Mouse (Mus musculus) right cerebral cortex, postnatal 10 days (tissue): ENCODE data around the gene Gpnmb.

Experiments used
- DNase-seq, 2 experiments: peaks; one replicate each; pipeline ENCODE4 v3.0.0; 2021; ENCODE audit warnings: low spot score in 2 of 2

The Gpnmb gene

DNA sequence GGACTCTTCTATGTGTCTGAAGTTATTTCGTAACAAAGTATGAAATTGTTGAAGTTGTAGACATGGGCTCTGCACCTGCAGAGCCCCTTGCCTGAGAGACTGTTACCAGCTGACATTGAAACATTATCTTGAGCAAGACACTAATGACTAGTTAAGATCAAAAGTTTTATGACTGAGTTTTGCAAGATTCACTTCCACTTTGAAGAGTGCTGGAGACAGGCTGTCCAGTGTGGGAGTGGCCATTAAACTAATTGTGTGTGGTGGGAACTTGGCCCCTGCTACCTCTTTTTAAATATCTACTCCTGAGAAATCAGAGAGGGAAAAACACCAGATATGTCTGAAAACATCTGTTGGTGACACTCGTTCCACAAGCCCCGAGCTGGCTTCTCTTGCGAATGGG lies 5.1 kb upstream of the Gpnmb start:
- no peak for DNase-seq

DNA sequence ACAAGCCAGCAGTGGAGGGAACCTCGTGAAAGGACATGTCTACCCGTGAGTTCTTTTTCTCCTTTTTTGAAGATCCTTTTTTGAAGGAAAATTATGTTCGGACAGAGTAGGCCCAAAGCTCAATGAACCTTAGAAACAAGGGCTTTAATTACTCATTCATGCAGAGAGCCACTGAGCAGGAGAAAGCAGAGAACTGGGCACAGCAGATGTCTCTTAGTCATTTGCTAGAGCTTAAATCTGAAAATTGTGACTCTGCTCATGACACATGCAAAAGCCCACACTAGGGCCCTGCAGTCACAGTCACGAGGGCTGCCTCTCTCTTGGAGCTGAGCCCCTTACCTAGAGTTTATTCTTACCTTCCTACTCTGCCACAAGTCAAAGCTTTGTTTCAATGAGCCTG lies 3.6 kb upstream of the Gpnmb start:
- no peak for DNase-seq

DNA sequence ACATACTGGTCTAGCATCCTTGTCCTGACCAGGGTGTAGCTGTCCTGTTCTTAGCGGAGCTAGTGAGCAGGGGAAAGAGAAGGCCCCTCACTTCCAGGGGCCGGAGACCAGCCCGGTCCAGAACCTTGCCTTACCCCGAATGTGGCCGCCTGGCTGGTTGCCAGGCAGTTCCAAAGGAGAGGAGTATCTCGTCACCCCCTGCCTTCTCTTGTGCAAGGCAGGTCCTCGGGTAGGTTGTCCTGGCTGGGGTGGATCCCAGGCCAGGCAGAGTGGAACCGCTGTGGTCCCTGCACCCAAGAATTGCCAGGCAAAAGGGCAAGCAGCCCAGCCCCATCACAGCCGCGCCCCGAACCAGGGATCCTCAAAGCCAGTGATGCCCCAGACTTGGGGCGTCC lies 919 bp downstream of the Gpnmb start:
- no peak for DNase-seq

DNA sequence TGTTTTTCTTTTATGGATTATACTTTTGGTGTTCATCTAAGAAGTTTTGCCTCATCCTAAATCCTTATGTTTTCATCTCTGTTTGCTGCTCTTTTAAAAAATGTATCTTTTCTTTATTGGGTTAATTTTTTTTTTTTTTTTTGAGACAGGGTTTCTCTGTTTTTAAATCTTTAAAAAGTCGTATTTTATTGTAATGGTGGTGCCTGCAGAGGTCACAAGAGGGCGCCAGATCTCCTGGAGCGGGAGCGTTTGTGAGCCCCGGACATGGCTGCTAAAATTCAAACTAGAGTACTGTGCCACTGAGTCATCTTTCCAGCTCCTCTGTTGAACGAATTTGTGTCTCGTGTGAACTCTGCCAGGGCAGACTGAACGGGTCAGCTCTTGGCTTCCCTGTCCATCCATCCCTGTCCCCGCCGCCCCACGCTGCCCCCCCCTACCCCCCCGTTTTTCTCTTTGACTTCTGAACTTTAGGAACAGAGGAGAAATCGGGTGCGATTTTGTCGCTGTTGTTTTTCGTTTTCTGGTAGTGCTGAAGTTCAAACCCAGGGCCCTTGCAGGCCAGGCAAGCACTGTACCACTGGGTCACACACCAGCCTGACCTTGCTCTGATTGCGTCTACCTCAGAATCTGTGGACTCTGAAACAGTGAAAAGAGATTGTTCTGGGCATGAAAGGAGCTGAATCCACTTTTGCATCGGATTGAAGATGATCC lies 3.3 kb downstream of the Gpnmb start:
- DNase-seq = peak; percentile 79 to 80

DNA sequence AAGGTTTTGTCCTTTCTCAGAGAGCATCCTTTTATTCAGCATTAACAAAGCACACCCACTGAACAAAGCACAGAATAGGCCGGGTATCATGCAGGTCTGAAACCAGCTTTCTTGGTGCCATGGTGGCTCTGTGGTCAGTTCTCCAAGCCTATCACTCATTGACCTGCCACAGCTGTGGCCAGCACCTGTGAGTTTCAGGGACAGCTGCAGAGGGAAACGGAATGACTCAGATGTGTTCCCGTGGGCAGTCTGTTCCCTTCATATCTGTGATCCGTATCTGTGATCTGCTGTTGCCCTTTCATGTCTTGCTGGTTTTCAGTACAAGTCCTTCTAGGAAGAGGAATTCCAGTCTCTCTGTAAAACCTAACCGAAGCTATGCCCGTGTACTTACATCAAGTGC lies 10.2 kb downstream of the Gpnmb start:
- no peak for DNase-seq

DNA sequence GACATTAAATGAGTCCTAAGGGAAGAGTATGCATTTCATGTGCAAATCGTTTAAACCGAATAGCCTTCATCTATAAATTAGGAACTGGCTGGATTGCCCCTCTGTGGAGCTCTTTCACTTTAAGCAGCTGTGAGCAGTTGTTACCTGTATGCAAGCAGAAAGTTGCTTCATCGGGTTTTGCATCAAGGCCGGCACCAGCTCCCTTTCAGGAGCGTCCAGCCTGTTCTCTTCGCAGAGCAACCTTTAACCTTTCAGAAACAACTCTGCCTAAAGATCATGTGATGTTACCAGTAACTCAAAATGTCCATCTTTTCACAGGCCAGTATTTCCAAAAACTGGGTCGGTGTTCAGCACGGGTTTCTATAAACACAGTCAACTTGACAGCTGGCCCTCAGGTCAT lies 10.6 kb downstream of the Gpnmb start:
- no peak for DNase-seq

DNA sequence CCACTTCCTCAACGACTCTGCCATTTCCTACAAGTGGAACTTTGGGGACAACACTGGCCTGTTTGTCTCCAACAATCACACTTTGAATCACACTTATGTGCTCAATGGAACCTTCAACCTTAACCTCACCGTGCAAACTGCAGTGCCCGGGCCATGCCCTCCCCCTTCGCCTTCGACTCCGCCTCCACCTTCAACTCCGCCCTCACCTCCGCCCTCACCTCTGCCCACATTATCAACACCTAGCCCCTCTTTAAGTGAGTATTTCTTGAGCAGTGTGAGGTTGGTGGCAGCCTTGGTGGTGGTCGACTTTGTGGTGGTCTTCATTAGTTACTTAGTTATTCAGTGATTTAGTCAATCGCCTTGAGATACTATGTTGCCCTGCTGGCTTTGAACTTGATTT lies 11.5 kb downstream of the Gpnmb start:
- DNase-seq = no peak

DNA sequence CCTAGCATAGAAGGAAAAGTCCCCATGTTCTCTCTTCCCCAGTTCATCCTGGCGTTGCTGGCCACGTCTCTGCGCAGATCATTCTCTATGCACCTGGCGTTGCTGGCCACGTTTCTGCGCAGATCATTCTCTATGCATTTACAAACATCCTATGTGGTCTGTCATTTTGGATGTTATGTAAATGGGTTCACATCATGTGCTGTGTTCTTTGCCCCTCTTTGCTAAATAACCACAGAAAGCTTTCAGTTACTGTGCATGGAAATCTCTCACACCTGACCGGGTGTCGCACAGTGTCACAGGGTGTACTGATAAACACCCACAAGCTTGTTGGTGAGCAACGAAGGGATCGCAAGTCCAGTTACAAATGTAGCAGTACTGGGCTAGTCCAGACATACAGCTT lies 12.0 kb downstream of the Gpnmb start:
- no peak for DNase-seq

DNA sequence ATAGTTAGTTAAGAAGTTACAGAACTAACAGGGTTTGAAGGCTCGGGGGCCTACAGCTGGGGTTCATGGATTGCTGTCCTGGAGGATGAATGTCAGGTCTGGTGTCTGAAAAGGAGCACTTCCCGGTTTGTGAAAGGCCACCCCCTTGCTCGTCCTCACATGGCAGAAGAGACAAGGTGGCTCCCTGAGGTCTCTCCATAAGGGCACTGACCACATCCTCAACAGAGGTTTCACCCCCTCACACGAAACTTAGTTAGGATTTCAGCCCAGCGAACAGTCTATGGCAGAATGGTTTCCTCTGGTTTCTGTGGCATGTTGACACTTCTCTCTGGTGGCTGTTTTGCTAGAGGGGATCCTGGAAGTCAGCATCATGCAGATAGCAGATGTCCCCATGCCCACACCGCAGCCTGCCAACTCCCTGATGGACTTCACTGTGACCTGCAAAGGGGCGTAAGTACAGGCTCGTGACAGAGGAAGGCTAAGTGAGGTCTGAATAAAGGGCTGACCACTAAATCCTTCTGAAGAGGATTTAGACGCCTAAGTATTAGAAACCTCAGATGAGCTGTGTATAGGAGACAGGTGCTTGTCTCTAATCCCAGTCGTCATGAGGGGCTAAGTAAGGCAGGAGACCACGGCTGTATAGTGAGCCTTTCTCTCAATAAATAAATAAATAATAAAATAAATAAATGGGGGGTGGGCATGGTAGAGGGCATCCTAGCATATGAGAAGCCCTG lies 14.5 kb downstream of the Gpnmb start:
- DNase-seq = no peak

DNA sequence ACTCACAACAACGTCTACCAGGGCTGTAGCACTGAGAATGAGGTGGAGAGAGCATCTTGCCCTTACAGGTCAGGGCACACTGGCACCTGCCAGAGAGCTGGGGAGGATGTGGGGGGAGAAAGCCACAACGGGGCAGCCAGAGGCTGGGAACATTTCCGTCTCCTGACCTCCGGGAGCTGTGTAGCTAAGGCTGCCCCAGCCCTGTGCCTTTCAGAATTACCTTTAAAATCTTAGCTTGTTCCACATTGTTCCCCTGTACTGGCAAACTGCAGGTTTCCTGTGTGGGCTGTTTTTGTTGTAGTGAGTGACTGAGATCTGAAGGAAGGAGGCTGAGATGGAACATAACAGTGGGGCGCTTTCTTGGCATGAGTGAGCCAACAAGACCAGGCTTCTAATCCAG lies 15.8 kb downstream of the Gpnmb start:
- DNase-seq = no peak

DNA sequence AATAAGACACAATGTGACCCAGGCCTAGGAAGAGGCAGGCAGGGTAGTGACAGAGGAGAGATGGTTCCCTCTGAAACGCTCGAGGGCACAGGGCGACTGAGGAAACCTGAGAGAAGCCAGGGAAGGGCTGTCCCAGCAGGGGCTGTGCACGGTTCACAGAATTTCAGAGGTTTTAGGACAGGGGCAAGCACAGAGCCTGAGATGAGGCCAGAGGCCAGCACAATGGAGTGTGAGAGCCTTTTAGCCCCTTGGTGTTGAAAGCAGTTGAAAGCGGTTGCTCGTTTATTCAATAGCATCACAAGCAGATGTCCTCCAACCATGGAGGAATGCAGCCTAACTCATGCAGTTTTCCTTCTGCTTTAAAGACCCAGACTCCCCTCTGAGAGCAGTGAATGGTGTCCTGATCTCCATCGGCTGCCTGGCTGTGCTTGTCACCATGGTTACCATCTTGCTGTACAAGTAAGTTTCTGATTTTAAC lies 18.9 kb downstream of the Gpnmb start:
- peak; percentile 48 to 71 for DNase-seq

DNA sequence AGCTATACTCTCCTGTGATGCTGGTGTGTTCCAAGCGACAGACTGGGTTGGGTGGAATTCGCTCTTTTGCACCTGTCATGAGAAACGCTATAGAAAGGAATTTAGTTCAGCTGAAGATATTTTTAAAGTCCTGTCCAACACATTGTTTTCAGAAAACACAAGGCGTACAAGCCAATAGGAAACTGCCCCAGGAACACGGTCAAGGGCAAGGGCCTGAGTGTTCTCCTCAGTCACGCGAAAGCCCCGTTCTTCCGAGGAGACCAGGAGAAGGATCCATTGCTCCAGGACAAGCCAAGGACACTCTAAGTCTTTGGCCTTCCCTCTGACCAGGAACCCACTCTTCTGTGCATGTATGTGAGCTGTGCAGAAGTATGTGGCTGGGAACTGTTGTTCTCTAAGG lies 19.7 kb downstream of the Gpnmb start:
- DNase-seq = no peak

DNA sequence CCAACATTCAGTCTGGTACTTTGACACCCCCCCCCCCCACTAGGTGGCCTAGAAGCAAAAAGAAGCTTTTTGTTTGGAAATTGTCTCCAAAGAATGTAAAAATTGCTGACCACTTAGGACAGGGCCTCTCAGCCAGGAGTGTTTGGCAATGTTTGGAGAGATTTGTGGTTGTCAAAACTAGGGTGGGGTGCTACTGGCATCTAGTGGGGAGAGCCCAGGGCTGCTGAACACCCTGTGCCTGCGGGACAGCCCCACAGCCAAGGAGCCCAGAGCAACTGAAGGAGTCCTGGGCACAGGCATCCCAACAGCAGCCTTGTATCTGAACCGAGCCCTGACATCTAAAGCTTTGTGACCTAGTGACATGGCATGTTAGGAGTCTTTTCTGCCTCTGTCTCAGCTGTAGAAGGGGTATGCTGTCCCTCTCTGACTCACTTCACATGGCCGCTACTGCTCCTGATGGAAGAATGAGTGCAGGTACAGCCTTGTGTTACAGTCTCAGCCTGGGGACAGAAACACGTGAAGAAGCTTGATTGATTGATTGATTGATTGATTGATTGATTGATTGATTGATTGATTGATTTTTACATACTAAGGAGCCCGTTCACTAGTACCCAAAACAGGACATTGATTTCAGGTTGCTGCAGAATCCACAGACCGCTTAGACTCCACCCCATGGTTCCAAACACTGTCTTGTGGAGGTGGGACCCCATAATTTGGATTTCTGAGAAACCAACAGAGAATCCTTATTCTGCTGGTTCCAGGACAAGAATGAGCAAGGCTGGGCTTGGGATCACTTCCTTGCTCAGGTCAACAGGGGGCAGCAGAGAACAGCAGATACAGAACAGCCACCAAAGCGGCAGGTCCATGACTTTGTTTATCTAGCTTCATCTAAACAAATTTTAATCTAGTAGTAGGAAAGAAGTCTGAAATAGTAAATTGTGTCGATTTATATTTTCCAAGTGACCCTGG lies 21.0 kb downstream of the Gpnmb start:
- peak; percentile 74 to 85 for DNase-seq

DNA sequence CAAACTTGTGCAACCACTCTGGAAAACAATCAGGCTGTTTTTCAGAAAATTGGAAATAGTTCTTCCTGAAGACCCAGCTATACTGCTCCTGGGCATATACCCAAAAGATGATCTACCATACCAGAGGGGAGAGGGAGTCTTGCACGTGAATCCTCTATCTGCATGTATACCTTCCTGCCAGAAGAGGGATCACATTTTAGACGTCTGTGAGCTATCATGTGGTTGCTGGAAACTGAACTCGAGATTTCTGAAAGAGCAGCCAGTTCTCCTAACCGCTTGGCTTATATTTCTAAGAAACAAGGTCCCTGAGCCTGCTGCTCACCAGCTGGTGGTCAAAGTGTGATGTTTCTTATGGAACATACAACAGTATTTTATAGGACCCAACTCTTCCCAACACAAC lies 32.0 kb downstream of the Gpnmb start:
- DNase-seq = no peak

DNA sequence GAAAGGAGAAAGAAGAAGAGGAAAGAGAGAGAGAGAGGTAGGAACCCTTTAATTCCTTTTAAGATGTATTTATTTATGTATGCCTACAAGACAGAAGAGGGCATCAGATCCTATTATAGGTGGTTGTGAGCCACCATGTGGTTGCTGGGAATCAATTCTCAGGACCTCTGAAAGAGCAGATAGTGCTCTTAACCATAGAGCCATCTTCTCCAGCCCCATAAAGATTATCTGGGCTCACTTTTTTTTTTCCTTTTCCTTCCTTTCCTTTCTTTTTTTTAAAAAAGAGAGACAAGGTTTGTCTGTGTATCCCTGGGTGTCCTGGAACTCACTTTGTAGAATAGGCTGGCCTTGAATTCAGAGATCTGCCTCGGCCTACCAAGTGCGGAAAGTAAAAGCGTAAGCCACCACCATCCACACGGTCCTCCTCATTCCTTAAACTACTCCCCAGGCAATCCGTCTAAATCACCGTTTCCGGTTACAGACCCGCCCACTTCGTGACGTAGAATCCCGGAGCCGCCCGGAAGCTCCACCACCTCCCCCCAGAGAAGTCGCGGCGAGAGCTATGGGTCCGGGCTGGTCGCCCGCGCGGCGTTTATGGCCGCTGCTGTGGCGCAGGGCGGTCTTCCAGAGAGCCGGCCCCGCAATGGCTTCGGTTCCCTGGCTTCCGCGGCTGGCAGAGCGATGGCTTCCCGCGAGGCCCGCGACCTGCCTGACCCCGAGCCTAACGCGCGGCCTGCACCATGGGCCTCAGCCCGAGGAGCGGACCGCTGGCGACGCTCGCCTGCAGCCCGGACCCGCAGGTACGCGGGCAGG lies 37.2 kb downstream of the Gpnmb start, which contains the start of gene Malsu1:
Malsu1 (plus strand) TSS at position 492 of the 813 bp plus-strand sequence.
- peak; percentile 96 to 97 for DNase-seq

DNA sequence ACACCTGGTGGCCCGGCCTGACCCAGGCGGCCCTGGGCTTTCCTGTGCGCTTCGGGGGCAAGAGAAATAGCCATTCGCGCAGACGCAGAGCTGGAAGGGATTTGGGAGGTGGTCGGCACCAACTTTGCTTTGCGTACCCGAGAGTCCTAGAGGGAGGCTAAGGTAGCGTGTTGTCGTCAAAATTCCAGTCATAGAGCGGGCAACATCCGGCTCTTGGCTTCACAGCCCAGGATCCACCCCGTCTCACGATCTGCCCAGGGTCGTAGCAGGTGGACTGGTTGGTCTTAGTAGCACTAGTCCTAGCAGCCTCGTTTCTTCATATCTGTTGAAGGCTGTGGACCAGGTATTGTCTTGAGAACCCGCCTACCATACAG lies 37.8 kb downstream of the Gpnmb start:
- peak in 1 of 2 experiments; percentile 48 for DNase-seq

DNA sequence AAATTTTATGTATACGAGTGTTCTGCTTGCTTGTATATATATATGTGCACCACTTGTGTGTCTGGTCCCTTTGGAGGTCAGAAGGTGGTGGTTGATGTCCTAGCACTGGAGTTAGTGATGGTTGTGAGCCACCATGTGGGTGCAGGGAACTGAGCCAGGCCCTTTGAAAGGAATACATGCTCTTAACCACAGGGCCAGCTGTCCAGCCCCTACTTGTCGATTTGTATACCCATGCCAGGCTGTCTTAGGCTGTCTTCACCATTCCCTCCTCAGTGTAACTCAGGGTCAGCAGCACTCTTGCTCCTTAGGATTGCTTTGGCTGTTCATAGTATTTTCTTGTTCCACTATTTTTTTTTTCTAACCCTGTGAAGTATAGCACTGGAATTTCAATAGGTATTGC lies 41.5 kb downstream of the Gpnmb start:
- DNase-seq = no peak

DNA sequence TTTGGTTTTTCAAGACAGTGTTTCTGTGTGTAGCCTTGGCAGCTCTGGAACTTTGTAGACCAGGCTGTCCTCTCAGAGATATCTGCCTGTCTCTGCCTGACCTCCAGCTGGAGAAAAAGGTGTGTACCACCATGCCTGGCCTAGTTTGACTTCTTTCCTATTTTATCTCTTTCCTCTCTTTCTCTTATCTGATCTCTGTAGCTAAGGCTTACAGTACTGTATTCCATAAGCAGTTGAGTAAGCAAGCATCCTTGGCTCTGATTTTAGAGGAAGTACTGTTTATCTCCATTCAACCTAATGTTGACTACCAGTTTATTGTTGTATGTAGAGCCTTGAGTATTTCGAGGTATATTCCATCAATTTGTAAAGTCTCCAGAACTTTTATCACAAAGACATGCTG lies 43.0 kb downstream of the Gpnmb start:
- no peak for DNase-seq

DNA sequence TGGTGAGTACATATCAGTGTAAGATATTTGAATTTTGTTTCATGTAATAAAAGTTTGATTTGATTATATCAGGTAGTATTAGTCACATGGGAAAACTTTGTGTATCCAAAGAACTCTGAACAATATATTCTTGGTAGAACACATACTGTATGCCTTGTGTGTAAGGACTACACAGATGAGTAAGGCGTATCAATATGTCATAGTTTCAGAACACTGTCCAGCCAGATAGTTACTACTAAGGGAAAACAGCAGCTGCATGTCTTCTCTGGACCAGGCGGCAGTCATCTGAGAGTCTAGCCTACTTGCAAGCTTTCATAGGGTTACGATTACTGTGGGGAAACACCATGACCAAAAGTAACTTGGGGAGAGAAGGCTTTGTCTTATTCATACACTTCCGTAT lies 46.7 kb downstream of the Gpnmb start:
- no peak for DNase-seq

DNA sequence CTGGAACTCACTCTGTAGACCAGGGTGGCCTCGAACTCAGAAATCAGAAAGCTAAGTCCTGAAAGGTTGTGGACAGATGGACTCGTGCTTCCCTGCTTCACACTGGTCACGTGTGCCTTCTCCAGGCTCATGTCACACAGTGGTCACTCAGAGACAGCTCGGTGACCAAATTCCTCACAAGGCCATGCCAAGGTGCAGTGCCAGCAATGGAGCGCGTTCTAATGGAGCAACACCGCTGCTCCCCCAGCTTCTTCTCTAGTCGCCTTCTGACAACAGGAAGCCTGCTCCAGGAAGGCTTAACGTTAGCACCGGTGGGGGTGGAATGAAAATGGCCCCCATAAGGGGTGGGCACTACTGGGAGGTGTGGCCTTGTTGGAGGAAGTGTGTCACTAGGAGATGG lies 58.6 kb downstream of the Gpnmb start:
- no peak for DNase-seq

DNA sequence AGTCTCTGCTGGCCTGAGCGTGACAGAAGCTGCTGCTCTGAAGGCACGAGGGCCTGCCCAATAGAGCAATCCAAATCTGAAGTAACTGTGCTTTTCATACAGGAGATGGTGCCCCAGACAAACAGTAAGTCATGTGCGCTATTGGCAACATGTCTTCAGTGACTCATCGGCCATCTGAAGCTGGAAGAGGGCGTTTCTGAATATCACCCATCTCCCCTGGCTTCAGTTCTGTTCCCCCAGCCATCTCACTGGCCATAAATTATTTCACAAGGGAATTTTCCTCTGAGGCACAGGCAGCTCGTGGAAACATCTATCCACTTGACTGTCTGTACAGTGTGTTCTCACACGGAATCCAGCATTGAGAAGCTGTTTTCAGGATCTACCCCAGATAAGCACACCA lies 60.1 kb downstream of the Gpnmb start:
- peak in 1 of 2 experiments; percentile 35 for DNase-seq
